ENCODE assay signal across 9 mouse cellular contexts in genomic region chr5:117118850-117119249, GRCm38 (mm10). TPM values are rescaled to one million over a fixed set of nuclear protein-coding genes. Genes with fewer than 3 reads are reported as not detected.
DNase-seq lines count a peak whose midpoint lies in the region; ATAC-seq and TF ChIP-seq lines count a peak whose summit lies in the region.
"Had no signal": no experiment of that assay in that cellular context is flagged by ENCODE, and none has a peak within 500 bp of the region (broad histone marks: within the 10 kb centered on the region; RNA-seq: fewer than 3 reads in every experiment).

No protein-coding gene starts in this region.

- TF ChIP-seq POLR2A in cerebellum, adult 2 months (IDR thresholded peaks at IDR 0.05; ENCODE audit: borderline replicate concordance, insufficient read depth, low read length): no peak

- H3K27me3 ChIP-seq in G1E (ENCODE audit: insufficient read depth, low read length): no peaks in the 10 kb centered on the region
- no peaks in the 10 kb centered on the region for H3K27me3 ChIP-seq in intestine, embryonic 14.5 days (replicated peaks; ENCODE audit: control insufficient read depth, insufficient read depth, low read length)
- H3K27me3 ChIP-seq in liver, embryonic 12.5 days (replicated peaks): no peaks in the 10 kb centered on the region
- no peaks in the 10 kb centered on the region for H3K27me3 ChIP-seq in cerebellum, adult 2 months (ENCODE audit: control insufficient read depth, insufficient read depth, low read length)

- peak overlapping the region; percentile 97 for H3K4me3 ChIP-seq in gastrocnemius, adult 2 months
- peak overlapping the region; percentile 53; the same call in 1 of the 2 replicates for H3K4me3 ChIP-seq in G1E (ENCODE audit: low read depth, low read length)
- no peak overlapping the region for H3K4me3 ChIP-seq in intestine, embryonic 14.5 days (ENCODE audit: low read depth, low read length)
- peak overlapping the region; percentile 89 for H3K4me3 ChIP-seq in liver, embryonic 12.5 days
- H3K4me3 ChIP-seq in cerebellum, adult 2 months (replicated peaks; ENCODE audit: insufficient read depth, low read depth, low read length): no peak overlapping the region

- peak overlapping the region; percentile 68 for H3K4me2 ChIP-seq in intestine, embryonic 14.5 days (ENCODE audit: low read length)
- peak overlapping the region; percentile 90 for H3K4me2 ChIP-seq in liver, embryonic 12.5 days

- DNase-seq in gastrocnemius, adult 2 months: no peak
- DNase-seq in gastrocnemius, postnatal 10 days: no peak
- DNase-seq in G1E (ENCODE audit: low spot score): no peak
- DNase-seq in intestine, embryonic 14.5 days (ENCODE audit: low spot score): no peak
- DNase-seq in right cerebral cortex, postnatal 36 days (ENCODE audit: low spot score in 2 of 2): no peak
- no peak for DNase-seq in gastrocnemius, postnatal 36 days
- DNase-seq in cerebellum, adult 2 months: no peak
- DNase-seq: thymus, postnatal 25 days had no signal

- intact Hi-C loops in gastrocnemius, adult 2 months (cut with DNase I): loop anchor here (5.0 to 10.0 kb wide), 6 partner anchors 38 to 373 kb away; partner anchors contain the start of genes Pebp1 and Rfc5
- intact Hi-C loops in gastrocnemius, postnatal 36 days (cut with DNase I): loop anchor here (5.0 to 10.0 kb wide), 4 partner anchors 48 to 266 kb away; partner anchors contain the start of genes Pebp1 and Rfc5

- peaks cover 69% of the 10 kb centered on the region for H3K4me1 ChIP-seq in G1E (ENCODE audit: insufficient read depth, low read depth, low read length)
- H3K4me1 ChIP-seq in intestine, embryonic 14.5 days (replicated peaks; ENCODE audit: control insufficient read depth, insufficient read depth, low read length): peaks cover 13% of the 10 kb centered on the region; the same call in 1 of the 2 replicates
- H3K4me1 ChIP-seq in liver, embryonic 12.5 days: peaks cover 69% of the 10 kb centered on the region
- peaks cover 2% of the 10 kb centered on the region; the same call in 1 of the 2 replicates for H3K4me1 ChIP-seq in cerebellum, adult 2 months (ENCODE audit: control insufficient read depth, insufficient read depth, low read length)

- WGBS in intestine, embryonic 14.5 days: 58% methylated on average over 8 of the region's 8 CpGs
- 32% methylated on average over 8 of the region's 8 CpGs for WGBS in liver, embryonic 12.5 days (ENCODE audit: insufficient replicate concordance)
- WGBS in cerebellum, adult 2 months: 37% methylated on average over 8 of the region's 8 CpGs

- peak overlapping the region; percentile 91; the same call in 1 of the 2 replicates for H3K27ac ChIP-seq in gastrocnemius, adult 2 months
- H3K27ac ChIP-seq in intestine, embryonic 14.5 days (ENCODE audit: low read depth): peak overlapping the region; percentile 82
- H3K27ac ChIP-seq in liver, embryonic 12.5 days: peak overlapping the region; percentile 77
- H3K27ac ChIP-seq in cerebellum, adult 2 months (ENCODE audit: insufficient read depth, low read length): no peak overlapping the region

- TF ChIP-seq CTCF in gastrocnemius, adult 2 months (IDR thresholded peaks at IDR 0.05): no peak
- no peak for TF ChIP-seq CTCF in G1E (IDR thresholded peaks at IDR 0.05; ENCODE audit: low read depth, low read length)
- no peak for TF ChIP-seq CTCF in cerebellum, adult 2 months (IDR thresholded peaks at IDR 0.05; ENCODE audit: borderline replicate concordance, insufficient read depth, low read depth, low read length)

- H3K36me3 ChIP-seq in G1E (replicated peaks): peaks cover 6% of the 10 kb centered on the region
- H3K36me3 ChIP-seq in intestine, embryonic 14.5 days (ENCODE audit: control insufficient read depth, insufficient read depth, low read length): no peaks in the 10 kb centered on the region
- H3K36me3 ChIP-seq in liver, embryonic 12.5 days: peaks cover 8% of the 10 kb centered on the region

- ATAC-seq in G1E (ENCODE audit: extremely low read depth, insufficient number of reproducible peaks, low FRiP score, poor library complexity, severe bottlenecking): no peak
- no peak for ATAC-seq in intestine, embryonic 14.5 days (replicated peaks; ENCODE audit: low FRiP score, low TSS enrichment, low read depth)
- ATAC-seq in liver, embryonic 12.5 days: no peak

- H3K9ac ChIP-seq in intestine, embryonic 14.5 days (ENCODE audit: low read length): no peak overlapping the region
- peak overlapping the region; percentile 84 for H3K9ac ChIP-seq in liver, embryonic 12.5 days

- no peaks in the 10 kb centered on the region for H3K9me3 ChIP-seq in G1E (replicated peaks)
- no peaks in the 10 kb centered on the region for H3K9me3 ChIP-seq in intestine, embryonic 14.5 days (ENCODE audit: control insufficient read depth, low read length)
- no peaks in the 10 kb centered on the region for H3K9me3 ChIP-seq in liver, embryonic 12.5 days (replicated peaks)

RNA-seq across cellular contexts. Expression of gene Taok3, which starts 1.1 kb away (rescaled TPM):
- 1 to 10 TPM; 4.6 to 6.8 TPM for total RNA-seq in gastrocnemius, adult 2 months (2021)
- 10 to 100 TPM in 1 of 2 experiments, 1 to 10 TPM in 1; 6.1 to 11.1 TPM for total RNA-seq in gastrocnemius, postnatal 10 days (2021)
- total RNA-seq in G1E (2014; fragmentation: Nextera tagmentation) (213 and 225 TPM in 2 replicates), G1E (2017) (126 and 139 TPM in 2 replicates)
- 57.5 and 58.4 TPM in 2 replicates for polyA plus RNA-seq in G1E (2012)
- 32.7 and 37.7 TPM in 2 replicates for polyA plus RNA-seq in intestine, embryonic 14.5 days (2014; fragmentation: Nextera tagmentation; extraction: Ambion mirVana)
- 67.9 and 68.6 TPM in 2 replicates for polyA plus RNA-seq in liver, embryonic 12.5 days (2016; fragmentation: Nextera tagmentation; extraction: Ambion mirVana)
- 1 to 10 TPM; 3.9 to 4.3 TPM for total RNA-seq in gastrocnemius, postnatal 36 days (2021)
- 43.6 and 47.0 TPM in 2 replicates for polyA plus RNA-seq in cerebellum, adult 2 months (2012; rRNA removed)

RNA-seq across cellular contexts. Expression of gene Suds3, which starts 2.9 kb away (rescaled TPM):
- 10 to 100 TPM; 71.7 to 94.8 TPM for total RNA-seq in gastrocnemius, adult 2 months (2021)
- 10 to 100 TPM; 49.3 to 53.5 TPM for total RNA-seq in gastrocnemius, postnatal 10 days (2021)
- total RNA-seq in G1E (2014; fragmentation: Nextera tagmentation): 27.3 and 36.3 TPM in 2 replicates
- total RNA-seq in G1E (2017): 83.3 and 92.8 TPM in 2 replicates
- 56.2 and 61.0 TPM in 2 replicates for polyA plus RNA-seq in G1E (2012)
- polyA plus RNA-seq in intestine, embryonic 14.5 days (2014; fragmentation: Nextera tagmentation; extraction: Ambion mirVana): 42.0 and 44.1 TPM in 2 replicates
- 61.2 and 66.4 TPM in 2 replicates for polyA plus RNA-seq in liver, embryonic 12.5 days (2016; fragmentation: Nextera tagmentation; extraction: Ambion mirVana)
- 10 to 100 TPM; 70.7 to 72.4 TPM for total RNA-seq in gastrocnemius, postnatal 36 days (2021)
- polyA plus RNA-seq in cerebellum, adult 2 months (2012; rRNA removed): 119 and 127 TPM in 2 replicates

Comparison
In these comparisons a context has a peak if more than half of its experiments do, and no peak if none do; other contexts are left out.
1. H3K4me3 ChIP-seq: peak in gastrocnemius, adult 2 months (single experiment), G1E (single experiment) and liver, embryonic 12.5 days (single experiment); none in intestine, embryonic 14.5 days (single experiment) and cerebellum, adult 2 months (single experiment).
2. RNA of gene Taok3, which starts 1.1 kb away (total RNA-seq): 126 to 225 TPM in G1E; 6.1 to 11.1 TPM in gastrocnemius, postnatal 10 days, 4.6 to 6.8 TPM in gastrocnemius, adult 2 months and 3.9 to 4.3 TPM in gastrocnemius, postnatal 36 days; every median in the first group is over 10 times any median in the second.